Mouse (Mus musculus): ENCODE data around the gene Cercam. TPM values are rescaled to one million over a fixed set of nuclear protein-coding genes. Genes with fewer than 3 reads are reported as not detected.
A peak's percentile ranks its signal among the peaks of the same experiment; 100 is the strongest.

The Cercam gene
- total RNA-seq (2021) = 10.8 and 12.4 TPM in 2 replicates
- long read RNA-seq, experiment 1, partial matches to known transcripts = 1 of 7 reads
- long read RNA-seq, experiment 1, other reads (novel, unspliced or antisense) = 4 of 7 reads
- long read RNA-seq, experiment 2, transcript Cercam-201 (12 exons, 2,715 nt) = major isoform, 6 of 7 reads
- long read RNA-seq, experiment 2, partial matches to known transcripts = 1 of 7 reads
- long read RNA-seq, experiment 2, other reads (novel, unspliced or antisense) = 0 of 7 reads

- peak; percentile 93 for DNase-seq
Observed at GRCm38 (mm10) chr2:29868949-29869645, at the start of gene Cercam. Gene Cercam (plus strand): TSS chr2:29869164.

DNA sequence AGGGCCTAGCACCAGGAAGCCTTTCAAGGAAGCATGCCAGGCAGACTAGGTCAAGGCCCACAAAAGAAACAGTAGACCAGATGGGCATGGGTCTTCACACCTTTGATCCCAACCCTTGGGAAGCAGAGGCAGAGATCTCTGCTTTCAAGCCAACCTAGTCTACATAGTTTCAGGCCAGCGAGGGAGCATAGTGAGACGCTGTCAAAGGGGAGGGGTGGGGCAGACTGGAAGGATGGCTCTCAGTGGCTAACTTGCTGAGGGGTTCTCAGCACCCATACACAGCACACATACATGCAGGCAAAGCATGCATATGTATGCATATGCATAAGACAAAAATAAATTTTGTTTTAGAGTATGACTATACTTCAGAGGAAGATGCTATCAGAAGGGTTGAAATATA, 49.6 kb upstream of the Cercam start:
- no peak for DNase-seq

DNA sequence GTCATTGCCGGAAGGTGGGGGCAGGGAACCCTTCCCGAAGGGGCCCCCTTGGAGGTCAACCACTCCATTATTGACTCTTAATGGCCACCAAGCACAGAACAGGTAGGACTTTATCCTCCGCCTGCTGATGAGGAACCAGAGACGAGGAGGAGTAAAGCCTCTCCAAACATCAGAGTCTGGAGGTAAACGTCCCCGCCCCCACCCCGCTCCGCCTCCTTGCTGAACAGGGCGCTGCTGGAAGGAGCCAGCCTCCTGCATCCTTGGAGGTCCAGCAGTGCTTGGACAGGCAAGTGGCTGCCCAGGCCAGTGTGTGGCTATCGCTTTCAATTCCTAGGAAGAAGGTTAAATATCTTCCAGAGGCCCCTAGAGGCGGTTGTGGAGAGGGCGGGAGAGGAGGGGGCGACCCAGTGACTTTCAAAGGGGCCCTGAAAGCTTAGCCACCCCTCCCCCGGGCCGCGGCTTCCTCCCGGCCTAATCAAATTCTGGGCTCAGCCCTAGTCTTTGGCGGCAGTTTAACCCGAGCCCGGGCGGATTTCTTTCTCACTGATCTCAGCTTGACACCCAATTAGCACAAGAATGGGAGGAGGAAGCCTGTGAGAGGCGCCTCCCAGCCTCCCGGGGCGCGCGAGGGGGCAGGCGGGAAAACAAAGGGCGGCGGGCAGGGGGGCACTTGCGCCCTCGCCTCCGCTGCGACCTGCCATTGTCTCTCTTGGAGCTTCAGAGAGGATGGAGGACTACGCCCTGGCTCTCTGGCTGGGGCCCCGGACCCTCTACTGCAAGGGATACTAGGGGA, 48.7 kb upstream of the Cercam start, which contains the start of gene Urm1:
Gene Urm1 (plus strand): TSS at position 51 of the 793 bp plus-strand sequence.
- peak; percentile 75 for DNase-seq

GRCm38 (mm10) chr2:29826318-29826925, 42.5 kb upstream of the Cercam start:
- no peak for DNase-seq

DNA sequence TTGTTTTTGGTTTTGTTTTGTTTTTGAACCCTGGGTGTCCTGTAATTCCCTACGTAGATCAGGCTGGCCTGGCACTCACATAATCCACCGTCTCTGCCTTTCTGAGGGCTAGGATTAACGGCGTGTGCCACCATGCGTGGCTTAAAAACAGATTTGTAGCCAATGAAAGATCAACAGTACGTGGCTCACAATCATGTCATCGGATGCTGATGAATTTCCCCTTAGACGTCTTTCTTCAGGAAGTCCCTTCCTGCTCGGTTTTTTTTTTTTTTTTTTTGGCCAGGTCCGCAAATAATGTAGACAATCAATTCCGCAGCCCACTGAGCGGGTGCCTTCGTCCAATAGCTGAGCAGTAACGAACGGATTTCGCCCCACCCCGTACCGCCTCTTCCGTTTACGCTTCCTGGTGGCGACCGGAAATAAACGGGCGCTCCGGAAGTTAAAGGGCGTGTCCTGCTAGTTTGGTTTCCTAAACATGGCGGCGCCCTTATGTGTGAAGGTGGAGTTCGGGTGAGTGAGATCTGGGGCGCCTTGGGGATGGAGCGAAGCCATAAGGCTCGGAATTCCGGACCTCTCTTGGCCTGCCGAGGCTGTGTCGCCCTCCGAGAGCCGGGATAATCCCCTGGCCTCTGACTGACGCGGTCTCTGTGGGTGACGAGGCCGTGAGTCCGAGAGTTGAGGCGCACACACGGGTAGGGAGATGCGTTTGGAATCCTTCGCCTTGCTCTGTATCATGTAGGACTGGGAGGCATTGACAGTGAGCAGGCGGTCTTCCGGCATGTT, 41.8 kb upstream of the Cercam start:
- peak; percentile 96 for DNase-seq

DNA sequence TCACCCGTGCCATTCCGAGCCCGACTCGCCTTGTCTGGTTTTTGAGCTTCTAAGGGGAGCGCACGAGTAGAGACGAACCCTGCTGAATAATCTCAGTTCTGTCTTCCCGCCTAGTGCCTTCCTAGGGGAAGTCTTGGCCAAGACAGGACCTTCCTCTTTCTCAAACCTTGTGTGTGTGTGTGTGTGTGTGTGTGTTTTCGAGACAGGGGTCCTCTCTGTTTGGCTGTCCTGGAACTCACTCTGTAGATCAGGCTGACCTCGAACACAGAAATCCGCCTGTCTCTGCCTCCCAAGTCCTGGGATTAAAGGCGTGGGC, 41.3 kb upstream of the Cercam start:
- no peak for DNase-seq

- no peak for DNase-seq
Observed at GRCm38 (mm10) chr2:29831106-29831505, 37.9 kb upstream of the Cercam start.

GRCm38 (mm10) chr2:29833796-29834195, 35.2 kb upstream of the Cercam start:
- no peak for DNase-seq

DNA sequence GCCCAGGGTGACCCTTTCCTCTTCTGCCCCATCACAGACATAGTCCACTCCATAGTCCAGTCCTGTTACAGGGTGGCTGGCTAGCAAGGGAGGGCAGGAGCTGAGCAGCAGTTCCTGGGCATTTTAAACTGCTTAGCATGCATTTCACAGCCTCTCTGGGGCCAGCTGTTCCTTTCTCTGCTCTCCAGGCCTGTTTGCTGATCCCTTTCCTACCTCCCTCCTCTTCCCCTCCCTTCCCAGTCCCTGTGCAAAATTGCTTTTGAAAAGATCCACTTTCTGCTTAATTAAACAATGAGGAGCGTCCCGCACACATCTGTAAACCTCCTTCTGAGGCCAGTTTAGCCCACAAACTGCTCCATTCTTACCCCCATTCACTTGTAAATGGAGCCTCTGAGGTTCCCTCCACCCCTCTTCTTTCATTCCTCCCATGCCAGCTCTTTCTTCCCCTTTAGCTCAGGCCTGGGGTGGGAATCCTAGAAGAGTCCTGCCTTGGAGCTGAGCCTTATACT, 33.5 kb upstream of the Cercam start:
- no peak for DNase-seq

DNA sequence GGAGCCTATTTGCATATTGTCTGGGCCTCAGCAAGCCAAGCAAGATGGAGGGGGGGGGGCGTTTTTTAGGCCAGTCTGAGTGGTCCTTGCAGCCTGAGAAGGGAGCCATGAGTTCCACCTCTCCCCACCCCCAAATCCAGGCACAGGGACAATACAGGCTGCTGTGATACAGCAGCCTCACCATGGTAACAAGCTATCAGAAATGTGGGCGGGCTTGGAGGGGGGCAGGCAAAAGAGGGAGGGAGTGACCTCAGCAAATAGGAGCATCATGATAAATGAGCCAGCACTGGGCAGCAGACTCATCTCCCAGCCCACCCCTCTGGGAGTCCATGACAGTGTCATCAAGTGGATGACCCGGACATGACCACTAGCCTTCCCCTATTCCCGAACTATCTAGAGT, 29.5 kb upstream of the Cercam start:
- DNase-seq = no peak

GRCm38 (mm10) chr2:29843231-29844105, 25.5 kb upstream of the Cercam start:
- DNase-seq = no peak

- no peak for DNase-seq
Observed at GRCm38 (mm10) chr2:29844115-29844514, 24.8 kb upstream of the Cercam start.

GRCm38 (mm10) chr2:29844661-29845060, 24.3 kb upstream of the Cercam start:
- DNase-seq = no peak

DNA sequence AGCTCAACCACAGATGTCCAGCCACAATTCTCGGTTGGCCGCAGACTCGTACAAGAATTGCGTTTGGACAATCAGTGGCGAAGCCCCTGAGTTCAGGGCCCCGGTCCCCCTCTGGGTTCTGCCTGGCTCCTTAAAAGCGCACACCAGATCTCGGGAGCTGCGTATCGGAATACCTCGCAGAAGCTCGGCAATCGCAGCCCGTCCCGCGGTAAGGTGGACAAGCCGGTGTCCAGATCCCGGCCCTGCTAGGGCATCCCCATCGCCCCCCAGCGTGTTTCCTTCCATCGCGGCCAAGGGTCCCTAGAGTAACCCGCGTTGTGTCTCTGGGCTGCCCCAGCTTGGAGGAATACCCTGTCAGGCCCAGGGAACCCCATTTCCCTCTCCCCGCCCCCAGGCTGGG, 23.3 kb upstream of the Cercam start:
- no peak for DNase-seq

DNA sequence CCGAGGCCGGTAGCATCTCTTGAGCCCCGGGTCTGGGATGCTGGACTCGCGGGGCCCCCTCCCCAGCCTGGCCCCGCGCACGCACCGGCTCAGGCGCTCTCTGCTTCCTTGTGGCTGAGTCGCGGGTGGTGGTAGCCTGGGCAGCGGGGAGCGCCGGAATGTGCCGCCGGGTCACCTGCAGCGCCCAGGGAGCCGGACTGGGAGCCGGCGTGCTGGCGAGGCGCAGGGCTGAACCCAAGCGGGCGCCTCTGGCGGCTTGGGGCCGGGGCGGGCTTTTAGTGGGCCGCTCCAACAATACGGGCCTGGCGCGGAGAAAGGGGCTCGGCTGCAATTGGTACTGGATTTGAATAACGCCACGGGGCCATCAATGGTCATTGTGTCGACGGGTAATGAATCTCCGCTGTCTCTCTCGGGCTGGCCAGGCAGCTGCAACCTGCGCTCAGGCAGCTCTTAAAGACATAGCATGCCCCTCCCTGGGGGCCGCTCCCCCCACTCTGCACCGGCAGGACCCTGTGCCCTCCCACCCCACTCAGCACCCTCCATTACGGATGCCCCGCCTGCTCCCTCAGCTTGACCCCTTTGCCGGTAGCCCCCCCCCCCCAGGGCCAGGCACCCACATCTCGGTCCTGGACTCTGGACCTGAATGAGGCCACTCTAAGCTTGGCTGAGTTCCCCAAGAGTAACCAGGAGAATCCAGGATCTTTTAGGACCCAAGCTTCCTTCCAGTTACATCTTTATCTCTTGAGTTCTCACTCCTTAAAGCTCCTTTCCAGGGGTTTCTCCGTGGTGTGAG, 22.7 kb upstream of the Cercam start:
- no peak for DNase-seq

DNA sequence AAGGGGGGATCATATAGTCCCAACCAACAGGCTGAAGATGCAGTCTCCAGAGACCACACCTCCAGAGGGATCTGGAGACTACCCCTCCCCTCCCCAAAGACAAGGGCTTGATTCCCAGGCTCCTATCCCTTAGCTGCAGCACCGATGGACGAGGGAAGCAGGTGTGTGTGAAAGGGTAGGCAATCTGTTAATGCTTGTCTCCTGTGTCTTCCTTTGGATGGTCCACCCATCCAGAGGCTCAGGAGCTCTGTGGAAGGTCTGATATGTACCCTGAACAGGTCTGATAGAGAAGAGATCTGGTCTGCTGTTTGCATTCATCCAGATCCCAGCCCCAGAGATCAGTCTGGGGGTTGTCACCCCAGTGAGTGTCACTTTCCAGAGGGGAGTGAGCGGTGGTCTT, 22.1 kb upstream of the Cercam start:
- DNase-seq = no peak

GRCm38 (mm10) chr2:29849041-29849440, 19.9 kb upstream of the Cercam start:
- no peak for DNase-seq

DNA sequence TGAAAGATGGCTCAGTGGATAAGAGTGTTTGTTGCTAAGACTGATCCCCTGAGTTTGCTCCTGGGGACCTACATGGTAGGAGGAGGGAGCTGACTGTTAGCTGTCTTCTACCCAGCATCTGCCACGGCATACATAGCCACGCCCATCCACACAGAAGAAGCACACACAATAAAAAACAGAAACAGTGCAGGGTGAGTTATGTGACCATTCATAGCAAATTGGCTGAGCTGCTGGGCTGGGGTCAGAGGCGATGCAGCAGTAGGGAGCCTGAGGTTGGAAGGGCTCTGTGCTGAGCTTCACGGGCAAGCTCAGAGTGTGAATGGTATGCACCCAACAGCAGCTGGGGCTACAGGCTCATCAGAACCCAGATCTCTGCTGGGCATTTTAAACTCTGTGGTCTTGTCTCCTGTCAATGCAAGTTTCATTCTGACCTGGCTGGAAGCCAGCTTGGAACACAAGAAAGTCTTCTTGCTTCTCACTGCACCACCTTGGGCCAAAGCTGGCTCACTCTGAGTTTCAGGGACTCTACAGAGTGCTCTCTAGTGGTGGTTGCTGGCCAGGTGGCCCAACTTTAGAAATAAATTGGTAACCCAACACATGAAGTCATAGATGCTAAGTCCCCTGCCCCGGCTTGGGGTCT, 19.0 kb upstream of the Cercam start:
- DNase-seq = no peak

DNA sequence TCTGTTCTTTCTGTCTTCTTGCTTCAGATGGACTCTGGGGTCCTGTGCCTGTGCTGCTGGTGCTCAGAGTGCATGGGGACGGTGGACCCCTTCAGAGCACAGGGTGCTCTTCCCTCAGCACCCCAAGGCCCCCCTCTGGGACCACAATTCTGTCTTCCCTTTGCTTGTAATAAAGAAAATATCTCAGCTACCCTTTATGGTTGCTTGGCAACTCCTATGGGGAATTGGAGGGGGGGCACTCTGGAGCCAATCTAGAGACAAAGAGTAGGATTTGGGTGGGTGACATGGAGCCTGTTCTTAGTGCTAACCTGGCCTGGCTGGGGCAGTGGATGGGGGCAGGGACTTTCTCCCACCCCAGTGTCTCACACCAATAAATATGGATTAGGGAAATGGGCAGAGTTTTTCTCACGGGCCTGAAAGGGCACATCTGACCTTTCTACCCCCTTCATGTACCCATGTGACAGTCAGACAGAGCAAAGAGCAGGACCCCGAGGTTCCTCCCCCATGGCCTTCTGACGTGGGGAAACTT, 15.9 kb upstream of the Cercam start:
- no peak for DNase-seq

All from adrenal gland, postnatal 14 days (tissue).